Mouse (Mus musculus): Measurements from ENCODE around the gene Gm21954. TPM values are rescaled to one million over a fixed set of nuclear protein-coding genes. Genes with fewer than 3 reads are reported as not detected.

The Gm21954 gene
- polyA plus RNA-seq, 1 experiment: not detected

- no peak for DNase-seq
- H3K27ac ChIP-seq (ENCODE audit: insufficient read depth, low read depth, low read length): no peak overlapping the region
- no peaks in the 10 kb centered on the region for H3K27me3 ChIP-seq (replicated peaks; ENCODE audit: control insufficient read depth, insufficient read depth, low read length)
- no peaks in the 10 kb centered on the region for H3K4me1 ChIP-seq (ENCODE audit: control insufficient read depth, insufficient read depth, low read length)
- no peak overlapping the region for H3K4me3 ChIP-seq (ENCODE audit: insufficient read depth, low read depth, low read length)
- 78% methylated on average over 7 of the region's 7 CpGs for WGBS
- H3K36me3 ChIP-seq (ENCODE audit: control insufficient read depth, insufficient read depth, low read length): no peaks in the 10 kb centered on the region
- TF ChIP-seq POLR2A (IDR thresholded peaks at IDR 0.05; ENCODE audit: low read depth, low read length) (no peak), CTCF (conservative IDR thresholded peaks at IDR 0.05; ENCODE audit: insufficient read depth, insufficient read length, low read depth, low read length) (no peak)
Measured at GRCm38 (mm10) chr3:55438824-55439446, 33.1 kb downstream of the Gm21954 start.

- DNase-seq: no peak
- H3K36me3 ChIP-seq (ENCODE audit: control insufficient read depth, insufficient read depth, low read length): no peaks in the 10 kb centered on the region
- no peaks in the 10 kb centered on the region for H3K27me3 ChIP-seq (replicated peaks; ENCODE audit: control insufficient read depth, insufficient read depth, low read length)
- H3K4me1 ChIP-seq (ENCODE audit: control insufficient read depth, insufficient read depth, low read length): no peaks in the 10 kb centered on the region
- H3K27ac ChIP-seq (ENCODE audit: insufficient read depth, low read depth, low read length): no peak overlapping the region
- no peak for TF ChIP-seq POLR2A (IDR thresholded peaks at IDR 0.05; ENCODE audit: low read depth, low read length)
- no peak for TF ChIP-seq CTCF (conservative IDR thresholded peaks at IDR 0.05; ENCODE audit: insufficient read depth, insufficient read length, low read depth, low read length)
- H3K4me3 ChIP-seq (ENCODE audit: insufficient read depth, low read depth, low read length): no peak overlapping the region
- WGBS: 85% methylated on average over 1 of the region's 1 CpGs
Measured at GRCm38 (mm10) chr3:55434276-55434675, 37.7 kb downstream of the Gm21954 start.

GRCm38 (mm10) chr3:55431223-55431622 lies 40.8 kb downstream of the Gm21954 start:
- 94% methylated on average over 3 of the region's 3 CpGs for WGBS
- no peak for DNase-seq
- Histone ChIP-seq H3K27me3 (replicated peaks; ENCODE audit: control insufficient read depth, insufficient read depth, low read length) (no peaks in the 10 kb centered on the region), H3K4me3 (ENCODE audit: insufficient read depth, low read depth, low read length) (no peak overlapping the region), H3K27ac (ENCODE audit: insufficient read depth, low read depth, low read length) (no peak overlapping the region), H3K36me3 (ENCODE audit: control insufficient read depth, insufficient read depth, low read length) (no peaks in the 10 kb centered on the region), H3K4me1 (ENCODE audit: control insufficient read depth, insufficient read depth, low read length) (no peaks in the 10 kb centered on the region)
- TF ChIP-seq CTCF (conservative IDR thresholded peaks at IDR 0.05; ENCODE audit: insufficient read depth, insufficient read length, low read depth, low read length): no peak
- no peak for TF ChIP-seq POLR2A (IDR thresholded peaks at IDR 0.05; ENCODE audit: low read depth, low read length)

GRCm38 (mm10) chr3:55430022-55430549 lies 41.9 kb downstream of the Gm21954 start:
- 84% methylated on average over 2 of the region's 2 CpGs for WGBS
- DNase-seq: no peak
- Histone ChIP-seq H3K27ac (ENCODE audit: insufficient read depth, low read depth, low read length) (no peak overlapping the region), H3K36me3 (ENCODE audit: control insufficient read depth, insufficient read depth, low read length) (no peaks in the 10 kb centered on the region), H3K4me3 (ENCODE audit: insufficient read depth, low read depth, low read length) (no peak overlapping the region), H3K4me1 (ENCODE audit: control insufficient read depth, insufficient read depth, low read length) (no peaks in the 10 kb centered on the region), H3K27me3 (replicated peaks; ENCODE audit: control insufficient read depth, insufficient read depth, low read length) (no peaks in the 10 kb centered on the region)
- no peak for TF ChIP-seq CTCF (conservative IDR thresholded peaks at IDR 0.05; ENCODE audit: insufficient read depth, insufficient read length, low read depth, low read length)
- no peak for TF ChIP-seq POLR2A (IDR thresholded peaks at IDR 0.05; ENCODE audit: low read depth, low read length)

DNA sequence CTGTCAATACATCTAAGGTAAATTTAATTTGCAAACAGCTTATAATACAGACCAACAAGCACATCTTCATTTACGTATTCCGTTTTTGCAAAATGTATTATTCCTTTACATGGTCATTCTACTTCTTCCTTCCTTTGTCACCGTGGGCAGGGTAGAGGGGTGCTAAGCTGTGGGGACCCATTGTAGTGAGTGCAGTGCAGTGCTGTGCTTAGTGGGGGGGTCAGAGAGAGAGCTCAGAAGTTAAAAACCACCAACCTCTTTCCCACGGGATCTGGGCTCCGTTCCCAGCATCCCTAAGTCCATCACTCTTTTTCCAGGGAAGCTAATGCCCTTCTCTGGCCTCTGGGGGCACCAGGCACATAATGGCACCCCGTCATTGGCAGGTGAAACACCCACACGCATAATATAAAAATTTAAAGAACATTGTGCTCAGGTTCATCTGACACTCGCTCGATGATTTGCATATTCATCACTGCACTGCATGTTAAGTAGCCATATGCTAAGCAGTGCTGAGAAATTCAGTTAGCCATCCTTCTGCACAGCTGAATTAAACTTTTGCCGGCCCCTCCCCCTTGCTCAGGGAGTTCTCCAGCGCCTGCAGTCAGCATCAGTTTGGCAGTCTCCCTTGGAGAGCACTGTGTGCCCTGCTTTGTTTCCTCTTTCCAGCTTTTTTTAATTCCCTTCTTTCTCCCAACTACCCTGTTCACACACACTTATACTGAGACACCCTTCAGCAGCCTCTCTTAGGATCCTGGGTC lies 48.2 kb downstream of the Gm21954 start:
- DNase-seq: no peak
- WGBS: 37% methylated on average over 11 of the region's 11 CpGs

DNA sequence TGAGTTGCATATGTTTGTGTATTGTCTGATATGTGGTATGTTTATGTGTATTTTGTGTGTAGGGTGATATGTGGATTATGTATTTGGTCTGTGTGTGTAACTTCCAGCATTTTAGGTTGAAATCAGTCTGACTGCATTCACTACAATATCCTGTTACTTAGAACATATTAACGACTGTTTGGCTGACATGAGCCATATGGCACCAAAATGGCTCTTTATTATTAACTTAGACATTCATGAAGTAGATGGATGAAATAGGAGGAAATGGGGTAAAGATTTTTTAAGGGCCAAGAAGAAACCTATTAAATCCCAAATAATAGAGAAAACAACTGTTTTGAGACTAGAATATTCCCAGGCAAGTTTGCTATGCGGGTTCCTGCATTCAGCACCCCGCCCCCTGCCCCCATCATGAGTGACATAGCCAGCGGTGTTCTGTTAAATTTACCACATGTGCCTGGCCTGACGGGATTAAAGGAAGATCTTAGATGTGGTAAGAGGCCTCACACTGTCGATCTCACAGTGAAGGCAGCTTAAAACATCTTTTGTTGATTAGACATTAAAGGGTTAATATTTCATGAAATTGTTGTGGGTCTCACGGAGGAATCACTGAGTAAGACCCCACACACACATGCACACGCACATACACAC lies 51.5 kb downstream of the Gm21954 start:
- no peak overlapping the region for H3K27ac ChIP-seq (ENCODE audit: insufficient read depth, low read depth, low read length)
- TF ChIP-seq CTCF (conservative IDR thresholded peaks at IDR 0.05; ENCODE audit: insufficient read depth, insufficient read length, low read depth, low read length): no peak
- no peak for TF ChIP-seq POLR2A (IDR thresholded peaks at IDR 0.05; ENCODE audit: low read depth, low read length)
- H3K27me3 ChIP-seq (replicated peaks; ENCODE audit: control insufficient read depth, insufficient read depth, low read length): no peaks in the 10 kb centered on the region
- no peaks in the 10 kb centered on the region for H3K36me3 ChIP-seq (ENCODE audit: control insufficient read depth, insufficient read depth, low read length)
- H3K4me3 ChIP-seq (ENCODE audit: insufficient read depth, low read depth, low read length): no peak overlapping the region
- no peaks in the 10 kb centered on the region for H3K4me1 ChIP-seq (ENCODE audit: control insufficient read depth, insufficient read depth, low read length)
- no peak for DNase-seq
- WGBS: 56% methylated on average over 8 of the region's 8 CpGs

More for the DNA sequence above, 48.2 kb downstream of the Gm21954 start:
- H3K4me1 ChIP-seq (ENCODE audit: control insufficient read depth, insufficient read depth, low read length): no peaks in the 10 kb centered on the region
- TF ChIP-seq POLR2A (IDR thresholded peaks at IDR 0.05; ENCODE audit: low read depth, low read length): no peak
- no peak for TF ChIP-seq CTCF (conservative IDR thresholded peaks at IDR 0.05; ENCODE audit: insufficient read depth, insufficient read length, low read depth, low read length)
- H3K27ac ChIP-seq (ENCODE audit: insufficient read depth, low read depth, low read length): no peak overlapping the region
- no peaks in the 10 kb centered on the region for H3K27me3 ChIP-seq (replicated peaks; ENCODE audit: control insufficient read depth, insufficient read depth, low read length)
- no peak overlapping the region for H3K4me3 ChIP-seq (ENCODE audit: insufficient read depth, low read depth, low read length)
- H3K36me3 ChIP-seq (ENCODE audit: control insufficient read depth, insufficient read depth, low read length): no peaks in the 10 kb centered on the region

DNA sequence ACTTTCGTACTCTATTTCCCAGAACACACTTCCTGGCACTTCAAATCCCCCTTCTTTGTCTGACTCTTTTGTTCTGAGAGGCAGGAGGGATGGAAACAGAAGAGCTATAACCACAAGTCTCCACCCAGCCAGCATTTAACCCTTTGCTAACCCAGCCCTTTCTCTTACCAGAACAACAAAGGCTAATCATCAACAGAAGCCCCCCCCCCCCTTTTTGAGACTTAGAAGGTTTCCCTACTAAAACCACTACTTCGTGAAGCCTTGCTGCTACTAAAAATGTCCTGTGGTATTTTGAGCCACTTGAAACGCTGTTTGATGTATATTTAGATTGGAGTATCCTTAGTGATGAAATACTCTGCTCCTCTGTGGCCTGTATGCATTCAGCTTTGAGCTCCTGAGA lies 52.7 kb downstream of the Gm21954 start:
- H3K36me3 ChIP-seq (ENCODE audit: control insufficient read depth, insufficient read depth, low read length): no peaks in the 10 kb centered on the region
- no peaks in the 10 kb centered on the region for H3K27me3 ChIP-seq (replicated peaks; ENCODE audit: control insufficient read depth, insufficient read depth, low read length)
- no peaks in the 10 kb centered on the region for H3K4me1 ChIP-seq (ENCODE audit: control insufficient read depth, insufficient read depth, low read length)
- WGBS: 50% methylated on average over 3 of the region's 3 CpGs
- TF ChIP-seq CTCF (conservative IDR thresholded peaks at IDR 0.05; ENCODE audit: insufficient read depth, insufficient read length, low read depth, low read length) (no peak), POLR2A (IDR thresholded peaks at IDR 0.05; ENCODE audit: low read depth, low read length) (no peak)
- no peak overlapping the region for H3K4me3 ChIP-seq (ENCODE audit: insufficient read depth, low read depth, low read length)
- no peak overlapping the region for H3K27ac ChIP-seq (ENCODE audit: insufficient read depth, low read depth, low read length)
- no peak for DNase-seq
